Mouse (Mus musculus) hindbrain, embryonic 12.5 days (tissue): ENCODE results near the gene Slco6d1. TPM values are rescaled to one million over a fixed set of nuclear protein-coding genes. Genes with fewer than 3 reads are reported as not detected.
"Not testable (repeated sequence)": the region's sequence is repeated elsewhere in the genome, so short reads cannot be mapped to it uniquely, and the experiment has no call there.

Source experiments
- ATAC-seq: fragments of 200-750 bp; cut with Nextera tagmentation; 2 replicates; pipeline ENCODE4 v1.8.0; 2017; ENCODE audit warnings: moderate TSS enrichment; ENCODE audit not compliant: low FRiP score
- H3K27ac ChIP-seq: fragments of 300-500 bp; sonication (generic); 2 replicates; pipeline ENCODE4 v1.5.1; 2016; ENCODE audit warnings: mild to moderate bottlenecking
- H3K27me3 ChIP-seq: fragments of 300-500 bp; sonication (generic); 2 replicates; pipeline ENCODE4 v1.6.1; 2016; ENCODE audit warnings: mild to moderate bottlenecking
- H3K36me3 ChIP-seq: fragments of 300-500 bp; sonication (generic); 2 replicates; pipeline ENCODE4 v1.6.1; 2016; ENCODE audit warnings: mild to moderate bottlenecking
- H3K4me1 ChIP-seq: fragments of 300-500 bp; sonication (generic); 2 replicates; pipeline ENCODE4 v1.6.1; 2016
- H3K4me2 ChIP-seq: fragments of 300-500 bp; sonication (generic); replicated peaks from 2 replicates; pipeline ENCODE4 v1.6.1; 2016; ENCODE audit warnings: mild to moderate bottlenecking
- H3K4me3 ChIP-seq: fragments of 300-500 bp; sonication (generic); 2 replicates; pipeline ENCODE4 v1.5.1; 2016; ENCODE audit warnings: mild to moderate bottlenecking
- H3K9ac ChIP-seq: fragments of 300-500 bp; sonication (generic); 2 replicates; pipeline ENCODE4 v1.6.1; 2016; ENCODE audit warnings: mild to moderate bottlenecking, moderate library complexity
- H3K9me3 ChIP-seq: fragments of 300-500 bp; sonication (generic); replicated peaks from 2 replicates; pipeline ENCODE4 v1.6.1; 2016; ENCODE audit warnings: mild to moderate bottlenecking
- WGBS: fragments of 180-500 bp; shearing (Covaris S2); methylation state at CpG from one replicate; pipeline ENCODE4 v1.1.7; 2016; 5-methylcytosine and 5-hydroxymethylcytosine counted together
- polyA plus RNA-seq: library from polyadenylated mRNA; unstranded; fragments of >200 nt; fragmentation: Nextera tagmentation; extraction: Ambion mirVana; gene quantifications from 2 replicates; pipeline ENCODE4 v1.2.1, GENCODE M21; 2016

Slco6d1 gene
- polyA plus RNA-seq: not detected in 2 replicates

- H3K4me1 ChIP-seq: no peaks in the 10 kb centered on the region
- H3K27ac ChIP-seq: no peak within 1 kb of the TSS
- ATAC-seq: no peak
- no peaks in the 10 kb centered on the region for H3K9me3 ChIP-seq
- no peak within 1 kb of the TSS for H3K4me3 ChIP-seq
- H3K36me3 ChIP-seq: no peaks in the 10 kb centered on the region
- no peak within 1 kb of the TSS for H3K9ac ChIP-seq
- WGBS: 89% methylated on average over 10 of the region's 10 CpGs
- no peaks in the 10 kb centered on the region for H3K27me3 ChIP-seq
- H3K4me2 ChIP-seq: no peak within 1 kb of the TSS
These were observed at the start of gene Slco6d1 for GRCm38 (mm10) chr1:98420824-98421223. TSS of gene Slco6d1 (plus strand) at chr1:98421124.

- H3K4me3 ChIP-seq: no peak overlapping the region
- no peak overlapping the region for H3K9ac ChIP-seq
- H3K27me3 ChIP-seq: no peaks in the 10 kb centered on the region
- H3K36me3 ChIP-seq: no peaks in the 10 kb centered on the region
- H3K4me2 ChIP-seq: no peak overlapping the region
- no peak overlapping the region for H3K27ac ChIP-seq
- no peaks in the 10 kb centered on the region for H3K9me3 ChIP-seq
- no peaks in the 10 kb centered on the region for H3K4me1 ChIP-seq
- no peak for ATAC-seq
These were observed 28.9 kb upstream of the Slco6d1 start for GRCm38 (mm10) chr1:98392001-98392400.

GRCm38 (mm10) chr1:98447929-98448328, 27.0 kb downstream of the Slco6d1 start:
- ATAC-seq: no peak
- Histone ChIP-seq H3K36me3 (no peaks in the 10 kb centered on the region), H3K4me3 (no peak overlapping the region), H3K4me1 (no peaks in the 10 kb centered on the region), H3K9me3 (no peaks in the 10 kb centered on the region), H3K9ac (no peak overlapping the region), H3K27ac (no peak overlapping the region), H3K4me2 (no peak overlapping the region), H3K27me3 (no peaks in the 10 kb centered on the region)
- WGBS: 88% methylated on average over 4 of the region's 4 CpGs

GRCm38 (mm10) chr1:98459224-98459623, 38.3 kb downstream of the Slco6d1 start:
- H3K4me2 ChIP-seq, H3K27ac ChIP-seq, H3K9ac ChIP-seq, H3K4me3 ChIP-seq, H3K9me3 ChIP-seq, H3K27me3 ChIP-seq, ATAC-seq, H3K4me1 ChIP-seq, H3K36me3 ChIP-seq: not testable (repeated sequence)
- 92% methylated on average over 8 of the region's 8 CpGs for WGBS

- not testable (repeated sequence) for H3K9me3 ChIP-seq, H3K9ac ChIP-seq, H3K27ac ChIP-seq, H3K27me3 ChIP-seq, H3K4me2 ChIP-seq, H3K4me1 ChIP-seq, H3K36me3 ChIP-seq, H3K4me3 ChIP-seq, ATAC-seq
- 79% methylated on average over 1 of the region's 1 CpGs for WGBS
These were observed 55.5 kb downstream of the Slco6d1 start for GRCm38 (mm10) chr1:98476381-98476780.

- Histone ChIP-seq H3K4me1 (no peaks in the 10 kb centered on the region), H3K4me2 (no peak overlapping the region), H3K9me3 (no peaks in the 10 kb centered on the region), H3K36me3 (no peaks in the 10 kb centered on the region), H3K9ac (no peak overlapping the region), H3K27ac (no peak overlapping the region), H3K27me3 (no peaks in the 10 kb centered on the region), H3K4me3 (no peak overlapping the region)
- 91% methylated on average over 2 of the region's 2 CpGs for WGBS
- ATAC-seq: no peak
These were observed 58.3 kb downstream of the Slco6d1 start for GRCm38 (mm10) chr1:98479243-98479642.

GRCm38 (mm10) chr1:98505982-98506381, 85.1 kb downstream of the Slco6d1 start:
- no peak overlapping the region for H3K4me3 ChIP-seq
- H3K9me3 ChIP-seq: no peaks in the 10 kb centered on the region
- H3K4me2 ChIP-seq: no peak overlapping the region
- H3K36me3 ChIP-seq: no peaks in the 10 kb centered on the region
- no peak overlapping the region for H3K9ac ChIP-seq
- no peaks in the 10 kb centered on the region for H3K27me3 ChIP-seq
- H3K27ac ChIP-seq: no peak overlapping the region
- WGBS: 90% methylated on average over 2 of the region's 2 CpGs
- H3K4me1 ChIP-seq: no peaks in the 10 kb centered on the region
- no peak for ATAC-seq

GRCm38 (mm10) chr1:98522977-98523376, 102.1 kb downstream of the Slco6d1 start:
- no peak for ATAC-seq
- Histone ChIP-seq H3K9me3 (no peaks in the 10 kb centered on the region), H3K4me1 (no peaks in the 10 kb centered on the region), H3K9ac (no peak overlapping the region), H3K4me3 (no peak overlapping the region), H3K4me2 (no peak overlapping the region), H3K27ac (no peak overlapping the region), H3K36me3 (no peaks in the 10 kb centered on the region), H3K27me3 (no peaks in the 10 kb centered on the region)
- 79% methylated on average over 2 of the region's 2 CpGs for WGBS

- Histone ChIP-seq H3K27me3 (no peaks in the 10 kb centered on the region), H3K4me1 (no peaks in the 10 kb centered on the region), H3K36me3 (no peaks in the 10 kb centered on the region), H3K9me3 (no peaks in the 10 kb centered on the region), H3K27ac (no peak overlapping the region), H3K9ac (no peak overlapping the region), H3K4me2 (no peak overlapping the region), H3K4me3 (no peak overlapping the region)
- ATAC-seq: no peak
These were observed 102.6 kb downstream of the Slco6d1 start for GRCm38 (mm10) chr1:98523537-98523936.

GRCm38 (mm10) chr1:98528368-98528767, 107.4 kb downstream of the Slco6d1 start:
- H3K27ac ChIP-seq, ATAC-seq: not testable (repeated sequence)
- 95% methylated on average over 2 of the region's 2 CpGs for WGBS

GRCm38 (mm10) chr1:98545372-98545771, 124.4 kb downstream of the Slco6d1 start:
- Histone ChIP-seq H3K27me3 (no peaks in the 10 kb centered on the region), H3K9ac (no peak overlapping the region), H3K9me3 (no peaks in the 10 kb centered on the region), H3K4me1 (no peaks in the 10 kb centered on the region), H3K27ac (no peak overlapping the region), H3K36me3 (no peaks in the 10 kb centered on the region), H3K4me2 (no peak overlapping the region), H3K4me3 (no peak overlapping the region)
- WGBS: 82% methylated on average over 2 of the region's 2 CpGs
- no peak for ATAC-seq

More at GRCm38 (mm10) chr1:98528368-98528767, 107.4 kb downstream of the Slco6d1 start:
- H3K27me3 ChIP-seq, H3K9me3 ChIP-seq, H3K4me2 ChIP-seq, H3K9ac ChIP-seq, H3K4me3 ChIP-seq, H3K36me3 ChIP-seq, H3K4me1 ChIP-seq: not testable (repeated sequence)

- no peaks in the 10 kb centered on the region for H3K4me1 ChIP-seq
- 76% methylated on average over 2 of the region's 2 CpGs for WGBS
- no peaks in the 10 kb centered on the region for H3K27me3 ChIP-seq
- ATAC-seq: no peak
- no peak overlapping the region for H3K4me2 ChIP-seq
- no peaks in the 10 kb centered on the region for H3K9me3 ChIP-seq
- no peak overlapping the region for H3K4me3 ChIP-seq
- no peaks in the 10 kb centered on the region for H3K36me3 ChIP-seq
- H3K27ac ChIP-seq: no peak overlapping the region
- H3K9ac ChIP-seq: no peak overlapping the region
These were observed 133.5 kb downstream of the Slco6d1 start for GRCm38 (mm10) chr1:98554388-98554787.

GRCm38 (mm10) chr1:98565701-98566100, 144.8 kb downstream of the Slco6d1 start:
- H3K9me3 ChIP-seq: no peaks in the 10 kb centered on the region
- no peak overlapping the region for H3K9ac ChIP-seq
- ATAC-seq: no peak
- no peaks in the 10 kb centered on the region for H3K4me1 ChIP-seq
- no peak overlapping the region for H3K27ac ChIP-seq
- no peak overlapping the region for H3K4me2 ChIP-seq
- no peak overlapping the region for H3K4me3 ChIP-seq
- no peaks in the 10 kb centered on the region for H3K27me3 ChIP-seq
- H3K36me3 ChIP-seq: no peaks in the 10 kb centered on the region
